Mouse (Mus musculus): Measurements from ENCODE around the gene Edrf1. TPM values are rescaled to one million over a fixed set of nuclear protein-coding genes. Genes with fewer than 3 reads are reported as not detected.
A peak's percentile ranks its signal among the peaks of the same experiment; 100 is the strongest.

The Edrf1 gene
- polyA plus RNA-seq, 1 experiment from 2014 or later, result 19.7 TPM

DNA sequence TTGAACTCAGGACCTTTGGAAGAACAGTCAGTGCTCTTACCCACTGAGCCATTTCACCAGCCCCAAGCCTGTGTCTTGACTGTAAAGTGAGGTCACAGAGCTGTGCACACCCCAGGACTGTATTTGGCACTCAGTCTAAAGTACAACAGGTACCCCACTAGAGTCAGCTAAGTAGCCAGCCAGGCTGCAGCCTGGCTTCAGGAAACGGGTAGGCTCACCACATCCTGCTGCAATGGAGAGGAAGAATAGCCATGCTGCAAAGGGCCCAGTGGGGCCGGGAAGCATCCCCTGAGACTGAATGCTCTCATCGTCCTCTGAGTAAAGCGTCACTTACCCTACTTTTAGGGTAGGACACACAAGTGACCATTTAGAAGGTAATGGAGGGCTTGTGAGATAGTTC, 62.5 kb downstream of the Edrf1 start:
- 84% methylated on average over 4 of the region's 4 CpGs for WGBS
- no peak for ATAC-seq (ENCODE audit: low read depth)

DNA sequence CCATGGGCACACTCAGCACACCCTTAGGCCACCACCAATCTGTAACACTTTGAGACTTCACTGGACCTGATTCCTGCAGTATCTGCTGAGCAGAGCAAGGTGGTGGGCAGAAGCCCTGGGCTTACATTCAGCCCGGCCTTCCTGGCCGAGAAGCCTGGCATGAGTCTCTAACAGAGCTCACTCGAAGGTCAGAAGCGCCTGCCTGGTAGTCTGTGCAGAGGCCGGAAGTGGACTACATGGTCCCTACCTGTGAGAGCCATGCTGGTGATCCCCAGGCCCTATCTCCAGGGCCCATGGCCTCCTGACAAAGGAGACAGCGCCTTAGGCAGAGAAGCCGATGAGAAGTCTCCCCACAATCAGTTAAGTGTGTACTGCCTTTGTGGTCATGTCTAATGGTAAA, 64.0 kb downstream of the Edrf1 start:
- Histone ChIP-seq H3K27me3 (replicated peaks; ENCODE audit: control insufficient read depth, insufficient read depth, low read length) (no peaks in the 10 kb centered on the region), H3K4me3 (ENCODE audit: low read depth, low read length) (no peak overlapping the region), H3K4me2 (ENCODE audit: low read depth, low read length) (no peak overlapping the region), H3K27ac (replicated peaks; ENCODE audit: low read depth, low read length) (no peak overlapping the region), H3K4me1 (ENCODE audit: control insufficient read depth, insufficient read depth, low read length) (no peaks in the 10 kb centered on the region), H3K9ac (ENCODE audit: low read depth, low read length) (no peak overlapping the region), H3K9me3 (ENCODE audit: control insufficient read depth, low read length) (no peaks in the 10 kb centered on the region), H3K36me3 (ENCODE audit: control insufficient read depth, insufficient read depth, low read length) (0 out of 2 replicates have a peak, but pooled peaks cover 12% of the 10 kb centered on the region)
- WGBS, result 98% methylated on average over 7 of the region's 7 CpGs
- DNase-seq (ENCODE audit: low spot score), result no peak
- no peak for ATAC-seq (ENCODE audit: low read depth)

More for the DNA sequence above, 62.5 kb downstream of the Edrf1 start:
- H3K4me1 ChIP-seq (ENCODE audit: control insufficient read depth, insufficient read depth, low read length), result no peaks in the 10 kb centered on the region
- H3K9me3 ChIP-seq (ENCODE audit: control insufficient read depth, low read length), result no peaks in the 10 kb centered on the region
- no peak overlapping the region for H3K4me3 ChIP-seq (ENCODE audit: low read depth, low read length)
- DNase-seq (ENCODE audit: low spot score), result no peak
- no peaks in the 10 kb centered on the region for H3K27me3 ChIP-seq (replicated peaks; ENCODE audit: control insufficient read depth, insufficient read depth, low read length)
- no peak overlapping the region for H3K9ac ChIP-seq (ENCODE audit: low read depth, low read length)
- H3K4me2 ChIP-seq (ENCODE audit: low read depth, low read length), result no peak overlapping the region
- H3K36me3 ChIP-seq (ENCODE audit: control insufficient read depth, insufficient read depth, low read length), result 0 out of 2 replicates have a peak, but pooled peaks cover 18% of the 10 kb centered on the region
- H3K27ac ChIP-seq (replicated peaks; ENCODE audit: low read depth, low read length), result no peak overlapping the region

DNA sequence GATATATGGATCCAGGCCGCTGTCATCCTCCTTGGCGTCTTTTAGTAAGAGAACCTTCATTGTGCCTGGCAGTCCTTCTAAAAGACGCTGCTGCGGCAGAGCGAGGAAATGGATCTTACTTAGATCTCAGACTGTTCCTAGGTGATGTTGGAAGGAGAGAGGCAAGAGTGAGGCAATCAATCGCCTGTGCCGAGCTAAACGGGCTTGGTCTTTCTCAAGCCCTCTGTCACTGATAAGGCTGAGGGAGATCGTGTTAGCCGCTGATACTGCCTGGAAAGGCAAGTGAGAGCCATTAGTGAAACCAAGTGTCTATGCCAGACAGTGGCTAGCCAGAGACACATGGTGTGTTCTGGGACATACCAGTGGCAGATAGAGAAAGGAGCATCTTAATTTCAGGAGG, 65.0 kb downstream of the Edrf1 start:
- Histone ChIP-seq H3K27ac (replicated peaks; ENCODE audit: low read depth, low read length) (no peak overlapping the region), H3K27me3 (replicated peaks; ENCODE audit: control insufficient read depth, insufficient read depth, low read length) (no peaks in the 10 kb centered on the region), H3K4me2 (ENCODE audit: low read depth, low read length) (no peak overlapping the region), H3K4me3 (ENCODE audit: low read depth, low read length) (no peak overlapping the region), H3K9me3 (ENCODE audit: control insufficient read depth, low read length) (no peaks in the 10 kb centered on the region), H3K9ac (ENCODE audit: low read depth, low read length) (no peak overlapping the region), H3K36me3 (ENCODE audit: control insufficient read depth, insufficient read depth, low read length) (0 out of 2 replicates have a peak, but pooled peaks cover 7% of the 10 kb centered on the region), H3K4me1 (ENCODE audit: control insufficient read depth, insufficient read depth, low read length) (no peaks in the 10 kb centered on the region)
- ATAC-seq (ENCODE audit: low read depth) (no peak), DNase-seq (ENCODE audit: low spot score) (no peak)
- WGBS, result 94% methylated on average over 10 of the region's 10 CpGs

DNA sequence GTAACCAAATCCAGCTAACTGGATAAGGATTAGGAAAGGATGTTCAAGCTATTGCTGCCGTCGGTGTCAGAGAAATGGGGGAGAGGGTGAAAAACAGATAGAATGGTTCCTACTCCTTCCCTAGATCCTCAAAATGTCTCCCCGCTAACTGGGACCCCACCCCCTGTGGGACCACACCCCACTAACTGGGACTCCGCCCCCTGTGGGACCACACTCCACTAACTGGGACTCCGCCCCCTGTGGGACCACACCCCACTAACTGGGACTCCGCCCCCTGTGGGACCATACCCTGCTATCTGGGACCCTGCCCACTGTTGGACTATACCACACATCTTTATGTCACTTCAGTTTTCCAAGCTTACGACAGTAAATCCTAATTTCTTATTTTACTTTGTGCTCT, 66.6 kb downstream of the Edrf1 start:
- 98% methylated on average over 7 of the region's 7 CpGs for WGBS
- H3K36me3 ChIP-seq (ENCODE audit: control insufficient read depth, insufficient read depth, low read length), result 0 out of 2 replicates have a peak, but pooled peaks cover 6% of the 10 kb centered on the region
- no peaks in the 10 kb centered on the region for H3K4me1 ChIP-seq (ENCODE audit: control insufficient read depth, insufficient read depth, low read length)
- DNase-seq (ENCODE audit: low spot score) (no peak), ATAC-seq (ENCODE audit: low read depth) (no peak)
- no peak overlapping the region for H3K4me3 ChIP-seq (ENCODE audit: low read depth, low read length)
- H3K27ac ChIP-seq (replicated peaks; ENCODE audit: low read depth, low read length), result no peak overlapping the region
- H3K9me3 ChIP-seq (ENCODE audit: control insufficient read depth, low read length), result no peaks in the 10 kb centered on the region
- no peak overlapping the region for H3K9ac ChIP-seq (ENCODE audit: low read depth, low read length)
- no peaks in the 10 kb centered on the region for H3K27me3 ChIP-seq (replicated peaks; ENCODE audit: control insufficient read depth, insufficient read depth, low read length)
- H3K4me2 ChIP-seq (ENCODE audit: low read depth, low read length), result no peak overlapping the region

DNA sequence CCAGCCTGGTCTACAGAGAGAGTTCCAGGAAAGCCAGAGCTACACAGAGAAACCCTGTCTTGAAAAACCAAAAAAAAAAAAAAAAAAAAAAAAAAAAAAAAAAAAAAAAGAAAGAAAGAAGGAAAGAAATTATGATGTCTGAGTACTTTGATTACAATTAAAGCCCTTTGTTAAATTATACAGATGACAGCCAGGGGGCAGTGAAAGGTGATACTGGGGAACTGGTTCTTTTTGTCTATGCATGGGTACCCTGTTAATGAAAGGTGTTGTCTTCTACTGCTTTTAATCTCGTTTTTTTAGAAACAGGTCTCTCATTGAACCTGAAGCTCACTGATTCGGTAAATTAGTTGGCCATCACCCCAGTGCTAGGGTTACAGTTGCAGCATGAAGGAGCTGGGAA, 70.0 kb downstream of the Edrf1 start:
- Histone ChIP-seq H3K9ac (ENCODE audit: low read depth, low read length) (no peak overlapping the region), H3K4me1 (ENCODE audit: control insufficient read depth, insufficient read depth, low read length) (peaks cover 6% of the 10 kb centered on the region), H3K4me3 (ENCODE audit: low read depth, low read length) (no peak overlapping the region), H3K27me3 (replicated peaks; ENCODE audit: control insufficient read depth, insufficient read depth, low read length) (no peaks in the 10 kb centered on the region), H3K4me2 (ENCODE audit: low read depth, low read length) (no peak overlapping the region), H3K9me3 (ENCODE audit: control insufficient read depth, low read length) (no peaks in the 10 kb centered on the region), H3K27ac (replicated peaks; ENCODE audit: low read depth, low read length) (no peak overlapping the region), H3K36me3 (ENCODE audit: control insufficient read depth, insufficient read depth, low read length) (peaks cover 4% of the 10 kb centered on the region; the same call in 1 of the 2 replicates)
- DNase-seq (ENCODE audit: low spot score) (no peak), ATAC-seq (ENCODE audit: low read depth) (no peak)
- 89% methylated on average over 2 of the region's 2 CpGs for WGBS

DNA sequence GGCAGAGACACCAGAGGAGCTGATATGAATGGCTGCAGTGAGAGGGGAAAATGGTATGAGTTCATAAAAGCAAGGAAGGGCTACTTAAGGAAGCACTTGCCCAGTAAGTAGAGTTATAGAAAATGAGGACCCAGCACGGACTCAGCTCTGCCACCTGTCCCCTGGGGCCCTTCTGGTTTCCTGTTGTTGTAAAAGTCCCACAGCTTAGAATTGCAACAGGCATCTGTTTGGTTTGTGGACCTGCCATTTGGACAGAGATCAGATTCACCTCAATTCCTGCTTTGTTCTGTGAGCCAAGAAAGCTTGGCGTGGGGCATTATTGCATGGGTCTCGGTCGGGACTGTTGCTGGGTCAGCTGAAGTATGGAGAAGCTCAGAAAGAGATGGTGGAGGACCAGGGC, 78.0 kb downstream of the Edrf1 start:
- Histone ChIP-seq H3K4me2 (ENCODE audit: low read depth, low read length) (no peak overlapping the region), H3K4me3 (ENCODE audit: low read depth, low read length) (no peak overlapping the region), H3K9me3 (ENCODE audit: control insufficient read depth, low read length) (no peaks in the 10 kb centered on the region), H3K36me3 (ENCODE audit: control insufficient read depth, insufficient read depth, low read length) (peaks cover 79% of the 10 kb centered on the region), H3K9ac (ENCODE audit: low read depth, low read length) (no peak overlapping the region), H3K27ac (replicated peaks; ENCODE audit: low read depth, low read length) (no peak overlapping the region), H3K27me3 (replicated peaks; ENCODE audit: control insufficient read depth, insufficient read depth, low read length) (no peaks in the 10 kb centered on the region), H3K4me1 (ENCODE audit: control insufficient read depth, insufficient read depth, low read length) (no peaks in the 10 kb centered on the region)
- no peak for DNase-seq (ENCODE audit: low spot score)
- ATAC-seq (ENCODE audit: low read depth), result no peak
- 86% methylated on average over 4 of the region's 4 CpGs for WGBS

DNA sequence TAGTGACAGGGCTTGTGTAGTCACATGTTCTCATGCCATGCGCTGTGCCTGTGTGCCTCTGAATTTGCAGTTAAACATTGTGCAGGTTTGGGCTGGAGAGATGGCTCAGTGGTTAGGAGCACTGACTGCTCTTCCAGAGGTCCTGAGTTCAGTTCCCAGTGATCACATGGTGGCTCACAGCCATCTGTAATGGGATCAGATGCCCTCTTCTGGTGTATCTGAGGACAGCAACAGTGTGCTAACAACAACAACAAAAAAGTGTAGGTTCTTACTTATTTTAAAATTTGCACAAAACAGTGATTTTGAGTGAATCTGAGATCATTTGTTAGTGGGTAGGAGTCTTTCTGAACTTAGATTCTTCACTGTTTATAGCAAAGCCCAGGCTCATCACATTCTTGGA, 81.2 kb downstream of the Edrf1 start:
- H3K27ac ChIP-seq (replicated peaks; ENCODE audit: low read depth, low read length), result no peak overlapping the region
- H3K9me3 ChIP-seq (ENCODE audit: control insufficient read depth, low read length), result no peaks in the 10 kb centered on the region
- H3K4me2 ChIP-seq (ENCODE audit: low read depth, low read length), result no peak overlapping the region
- ATAC-seq (ENCODE audit: low read depth) (no peak), DNase-seq (ENCODE audit: low spot score) (no peak)
- 96% methylated on average over 1 of the region's 1 CpGs for WGBS
- no peaks in the 10 kb centered on the region for H3K4me1 ChIP-seq (ENCODE audit: control insufficient read depth, insufficient read depth, low read length)
- H3K9ac ChIP-seq (ENCODE audit: low read depth, low read length), result no peak overlapping the region
- H3K36me3 ChIP-seq (ENCODE audit: control insufficient read depth, insufficient read depth, low read length), result peaks cover 97% of the 10 kb centered on the region
- H3K27me3 ChIP-seq (replicated peaks; ENCODE audit: control insufficient read depth, insufficient read depth, low read length), result no peaks in the 10 kb centered on the region
- H3K4me3 ChIP-seq (ENCODE audit: low read depth, low read length), result no peak overlapping the region

DNA sequence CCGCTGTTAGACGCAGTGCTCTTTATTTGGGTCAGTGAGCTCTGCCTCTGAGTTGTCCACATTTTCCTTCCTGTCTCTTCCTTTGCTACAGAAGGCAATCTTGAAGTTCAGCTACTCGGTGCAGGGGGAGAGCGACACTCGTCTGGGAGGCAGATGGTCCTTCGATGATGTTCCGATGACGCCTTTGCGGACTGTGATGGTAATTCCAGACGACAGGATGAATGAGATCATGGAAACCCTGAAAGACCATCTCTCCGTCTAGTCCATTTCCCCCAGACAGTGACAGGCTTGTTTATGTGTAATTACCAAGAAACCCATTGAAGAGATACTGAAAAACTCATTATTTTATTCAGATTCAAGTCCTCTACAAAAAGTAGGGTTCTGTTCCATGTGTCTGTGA, 83.3 kb downstream of the Edrf1 start:
- Histone ChIP-seq H3K4me1 (ENCODE audit: control insufficient read depth, insufficient read depth, low read length) (no peaks in the 10 kb centered on the region), H3K9ac (ENCODE audit: low read depth, low read length) (no peak overlapping the region), H3K4me2 (ENCODE audit: low read depth, low read length) (no peak overlapping the region), H3K27me3 (replicated peaks; ENCODE audit: control insufficient read depth, insufficient read depth, low read length) (no peaks in the 10 kb centered on the region), H3K4me3 (ENCODE audit: low read depth, low read length) (no peak overlapping the region), H3K27ac (replicated peaks; ENCODE audit: low read depth, low read length) (no peak overlapping the region), H3K9me3 (ENCODE audit: control insufficient read depth, low read length) (no peaks in the 10 kb centered on the region), H3K36me3 (ENCODE audit: control insufficient read depth, insufficient read depth, low read length) (peaks cover 86% of the 10 kb centered on the region)
- 72% methylated on average over 11 of the region's 11 CpGs for WGBS
- DNase-seq (ENCODE audit: low spot score) (peak; percentile 22), ATAC-seq (ENCODE audit: low read depth) (no peak; the same call in 1 of the 2 replicates)
